24 mouse cellular contexts compared by ENCODE assay signal in the genomic region with DNA sequence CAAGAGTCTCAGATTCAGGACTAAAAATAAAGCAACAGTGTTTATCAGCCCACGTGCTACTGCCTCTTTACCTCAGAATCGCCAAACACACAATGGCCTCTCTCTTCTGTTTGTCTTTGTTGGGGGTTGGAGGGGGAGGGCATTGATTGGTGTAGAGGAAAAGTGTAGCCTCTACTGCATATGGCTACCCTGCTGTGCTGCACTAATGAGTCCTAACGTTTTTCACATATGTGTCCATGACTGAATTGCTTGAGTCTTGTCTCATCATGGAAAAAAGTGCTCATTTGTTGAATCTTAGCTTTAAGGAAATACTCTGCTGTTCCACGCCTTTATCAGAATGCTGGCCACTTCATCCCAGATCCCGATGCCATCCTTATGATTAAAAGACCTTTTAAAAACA.
DNase-seq lines count a peak whose midpoint lies in the region; ATAC-seq and TF ChIP-seq lines count a peak whose summit lies in the region.
"Had no signal": no experiment of that assay in that cellular context is flagged by ENCODE, and none has a peak within 500 bp of the region (broad histone marks: within the 10 kb centered on the region; RNA-seq: fewer than 3 reads in every experiment).

No protein-coding gene starts in this region.

- DNase-seq in brain, embryonic 14.5 days (ENCODE audit: low read depth), result peak; percentile 15
- DNase-seq in retina, embryonic 14.5 days (ENCODE audit: low spot score), result peak; percentile 31
- DNase-seq in kidney, postnatal 10 days, result no peak
- no peak for DNase-seq in adipocyte (ENCODE audit: low spot score)
- DNase-seq: adrenal gland, adult 2 months; adrenal gland, postnatal 10 days; adrenal gland, postnatal 25 days; B cell, adult 2 months; cerebellum, adult 11-12 months; cerebellum, adult 2 months; cerebellum, adult 9-10 months; cerebellum, postnatal 10 days; cerebellum, postnatal 25 days; forebrain, postnatal 0 days had no signal

- ATAC-seq in forebrain, embryonic 13.5 days, result 0 out of 2 replicates have a peak, but pooled peaks have one; percentile 51
- no peak; the same call in 1 of the 2 replicates for ATAC-seq in forebrain, embryonic 12.5 days (ENCODE audit: low FRiP score)
- ATAC-seq: activated CD4-positive, CD25-positive, alpha-beta regulatory T cell, adult 4 months; CD4-positive, CD25-positive, alpha-beta regulatory T cell, adult 4 months; forebrain, embryonic 15.5 days; forebrain, postnatal 0 days; Patski had no signal

- no peak for TF ChIP-seq POLR2A in brain, embryonic 14.5 days (IDR thresholded peaks at IDR 0.05; ENCODE audit: borderline replicate concordance, extremely low read depth, insufficient read depth, insufficient read length, poor library complexity, severe bottlenecking)

- no peaks in the 10 kb centered on the region for H3K27me3 ChIP-seq in forebrain, embryonic 13.5 days
- H3K27me3 ChIP-seq in forebrain, embryonic 12.5 days, result no peaks in the 10 kb centered on the region
- H3K27me3 ChIP-seq: CH12.LX; embryonic facial prominence, embryonic 12.5 days; forebrain, embryonic 15.5 days; Patski had no signal

- no peaks in the 10 kb centered on the region for H3K4me1 ChIP-seq in forebrain, embryonic 13.5 days
- no peaks in the 10 kb centered on the region; the same call in 1 of the 2 replicates for H3K4me1 ChIP-seq in forebrain, embryonic 12.5 days
- H3K4me1 ChIP-seq: embryonic facial prominence, embryonic 10.5 days; embryonic facial prominence, embryonic 12.5 days; forebrain, embryonic 15.5 days had no signal

- H3K36me3 ChIP-seq in forebrain, embryonic 13.5 days (ENCODE audit: poor library complexity, severe bottlenecking), result no peaks in the 10 kb centered on the region
- no peaks in the 10 kb centered on the region for H3K36me3 ChIP-seq in forebrain, embryonic 12.5 days (replicated peaks)
- H3K36me3 ChIP-seq: embryonic facial prominence, embryonic 10.5 days; embryonic facial prominence, embryonic 12.5 days; forebrain, embryonic 15.5 days; G1E had no signal

- 51% methylated on average over 5 of the region's 5 CpGs for WGBS in forebrain, embryonic 13.5 days
- 59% methylated on average over 5 of the region's 5 CpGs for WGBS in forebrain, embryonic 12.5 days

- no peak overlapping the region for H3K9ac ChIP-seq in forebrain, embryonic 13.5 days
- no peak overlapping the region for H3K9ac ChIP-seq in forebrain, embryonic 12.5 days
- H3K9ac ChIP-seq: embryonic facial prominence, embryonic 12.5 days; forebrain, embryonic 15.5 days; forebrain, postnatal 0 days had no signal

- H3K4me3 ChIP-seq in forebrain, embryonic 13.5 days, result no peak overlapping the region
- no peak overlapping the region for H3K4me3 ChIP-seq in forebrain, embryonic 12.5 days (replicated peaks)
- H3K4me3 ChIP-seq: embryonic facial prominence, embryonic 10.5 days; embryonic facial prominence, embryonic 12.5 days; forebrain, embryonic 15.5 days had no signal

- no peaks in the 10 kb centered on the region for H3K9me3 ChIP-seq in forebrain, embryonic 13.5 days (replicated peaks)
- H3K9me3 ChIP-seq in forebrain, embryonic 12.5 days, result no peaks in the 10 kb centered on the region
- H3K9me3 ChIP-seq: embryonic facial prominence, embryonic 10.5 days; embryonic facial prominence, embryonic 12.5 days; forebrain, embryonic 15.5 days; G1E had no signal

- TF ChIP-seq CTCF in brain, embryonic 14.5 days (IDR thresholded peaks at IDR 0.05; ENCODE audit: borderline replicate concordance, extremely low read depth, insufficient read depth, insufficient read length), result no peak

- no peak overlapping the region for H3K4me2 ChIP-seq in forebrain, embryonic 13.5 days
- no peak overlapping the region for H3K4me2 ChIP-seq in forebrain, embryonic 12.5 days
- H3K4me2 ChIP-seq: embryonic facial prominence, embryonic 12.5 days; forebrain, embryonic 15.5 days had no signal

- no peak overlapping the region for H3K27ac ChIP-seq in forebrain, embryonic 13.5 days
- no peak overlapping the region for H3K27ac ChIP-seq in forebrain, embryonic 12.5 days
- H3K27ac ChIP-seq: embryonic facial prominence, embryonic 10.5 days; embryonic facial prominence, embryonic 12.5 days; forebrain, embryonic 15.5 days had no signal

Comparison
In these comparisons a context has a peak if more than half of its experiments do, and no peak if none do; other contexts are left out.
1. DNase-seq: peak in brain, embryonic 14.5 days (single experiment) and retina, embryonic 14.5 days (single experiment); none in kidney, postnatal 10 days (single experiment) and adipocyte (single experiment).